Comparison of ENCODE assay signal across 26 mouse cellular contexts in the genomic region with DNA sequence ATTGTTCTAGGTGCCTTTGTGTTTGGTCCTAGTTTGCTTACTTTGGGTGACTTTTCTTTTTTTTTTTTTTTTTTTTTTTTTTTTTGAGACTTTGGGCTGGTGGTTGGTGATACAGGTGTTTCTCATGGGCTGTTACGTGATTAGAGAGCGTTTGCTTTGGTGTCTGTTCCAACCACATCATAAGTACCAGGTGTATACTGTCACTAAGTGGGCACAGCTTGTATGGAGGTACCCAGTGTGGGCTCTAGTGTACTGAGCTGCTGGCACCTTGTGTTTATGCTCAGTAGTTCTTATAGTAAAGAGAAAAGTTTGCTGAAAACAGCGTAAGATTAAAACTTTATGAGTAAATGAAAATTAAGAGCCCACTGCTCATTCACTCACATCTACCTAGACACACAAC. TPM values are rescaled to one million over a fixed set of nuclear protein-coding genes. Genes with fewer than 3 reads are reported as not detected.
DNase-seq lines count a peak whose midpoint lies in the region; TF ChIP-seq lines count a peak whose summit lies in the region.
"Had no signal": no experiment of that assay in that cellular context is flagged by ENCODE, and none has a peak within 500 bp of the region (broad histone marks: within the 10 kb centered on the region; RNA-seq: fewer than 3 reads in every experiment).

No protein-coding gene starts in this region.

- no peaks in the 10 kb centered on the region for H3K27me3 ChIP-seq in thymus, adult 2 months (ENCODE audit: control insufficient read depth, insufficient read depth, low read length)
- H3K27me3 ChIP-seq: embryonic facial prominence, embryonic 13.5 days; embryonic facial prominence, embryonic 15.5 days; forebrain, embryonic 12.5 days; Patski had no signal

- peak overlapping the region; percentile 83 for H3K27ac ChIP-seq in thymus, adult 2 months (ENCODE audit: control insufficient read depth, insufficient read depth, low read length)
- H3K27ac ChIP-seq in ES-E14 (ENCODE audit: insufficient read depth, low read depth, low read length, poor library complexity, severe bottlenecking): no peak overlapping the region
- H3K27ac ChIP-seq: embryonic facial prominence, embryonic 13.5 days; embryonic facial prominence, embryonic 15.5 days; forebrain, embryonic 10.5 days; forebrain, embryonic 12.5 days had no signal

- no peak for DNase-seq in thymus, adult 2 months
- no peak for DNase-seq in thymus, postnatal 10 days (ENCODE audit: low spot score in 2 of 2)
- no peak for DNase-seq in ES-E14 (ENCODE audit: low read depth, low spot score)
- peak; percentile 37 for DNase-seq in thymus, postnatal 14 days
- DNase-seq in layer of hippocampus, postnatal 25 days (ENCODE audit: extremely low spot score in 1 of 2, low spot score in 1 of 2): no peak
- no peak for DNase-seq in kidney, adult 9 months
- DNase-seq: adrenal gland, adult 8-10 months; adrenal gland, postnatal 14 days; adrenal gland, postnatal 36 days; cerebellum, adult 11-12 months; cerebellum, adult 2 months; cerebellum, adult 9-10 months; cerebellum, postnatal 14 days; cerebellum, postnatal 36 days; embryo, embryonic 11 days had no signal

- TF ChIP-seq POLR2A in thymus, adult 2 months (IDR thresholded peaks at IDR 0.05; ENCODE audit: control insufficient read depth, extremely low read depth, insufficient read depth, low read length, poor library complexity): no peak

- peaks cover 5% of the 10 kb centered on the region for H3K4me1 ChIP-seq in thymus, adult 2 months (replicated peaks; ENCODE audit: control insufficient read depth, insufficient read depth, low read length)
- H3K4me1 ChIP-seq in ES-E14 (ENCODE audit: control insufficient read depth in 2 of 2, insufficient read depth in 2 of 2, low read length in 2 of 2, poor library complexity in 1 of 2): no peaks in the 10 kb centered on the region
- H3K4me1 ChIP-seq: embryonic facial prominence, embryonic 13.5 days; embryonic facial prominence, embryonic 15.5 days; forebrain, embryonic 10.5 days; forebrain, embryonic 12.5 days had no signal

- in situ Hi-C loops in ES-E14 (cut with MboI; ENCODE audit: low sequenced_read_pairs in 2 of 2, unreplicated experiment in 2 of 2): no loop called here

- no peak for TF ChIP-seq CTCF in thymus, adult 2 months (IDR thresholded peaks at IDR 0.05; ENCODE audit: borderline replicate concordance, control insufficient read depth, extremely low read depth, insufficient read depth, low read length, poor library complexity)

- H3K36me3 ChIP-seq in thymus, adult 2 months (ENCODE audit: control insufficient read depth, insufficient read depth, low read length): peaks cover 12% of the 10 kb centered on the region
- H3K36me3 ChIP-seq in ES-E14 (ENCODE audit: control insufficient read depth, insufficient read depth, low read length, poor library complexity, severe bottlenecking): peaks cover 17% of the 10 kb centered on the region

- no peak overlapping the region for H3K9ac ChIP-seq in ES-E14 (ENCODE audit: insufficient read depth, low read depth, low read length, poor library complexity, severe bottlenecking)
- H3K9ac ChIP-seq: embryonic facial prominence, embryonic 13.5 days; embryonic facial prominence, embryonic 15.5 days; forebrain, embryonic 12.5 days had no signal

- H3K9me3 ChIP-seq in ES-E14 (ENCODE audit: control insufficient read depth, insufficient read depth, low read depth, low read length): no peaks in the 10 kb centered on the region
- H3K9me3 ChIP-seq: embryonic facial prominence, embryonic 13.5 days; embryonic facial prominence, embryonic 15.5 days; forebrain, embryonic 10.5 days; forebrain, embryonic 12.5 days; G1E had no signal

- WGBS in thymus, adult 2 months: 39% methylated on average over 3 of the region's 3 CpGs

- H3K4me3 ChIP-seq in thymus, adult 2 months (ENCODE audit: control insufficient read depth, insufficient read depth, low read length): no peak overlapping the region
- no peak overlapping the region for H3K4me3 ChIP-seq in ES-E14 (ENCODE audit: insufficient read depth in 1 of 2, low read depth in 1 of 2, low read length in 2 of 2, poor library complexity in 1 of 2, severe bottlenecking in 1 of 2)
- H3K4me3 ChIP-seq: embryonic facial prominence, embryonic 13.5 days; embryonic facial prominence, embryonic 15.5 days; erythroblast, embryonic 14.5 days; forebrain, embryonic 10.5 days; forebrain, embryonic 12.5 days had no signal

TF ChIP-seq in ES-E14, 5 proteins besides CTCF, POLR2A, EP300 and RAD21:
- no peak for TF ChIP-seq HCFC1 (IDR thresholded peaks at IDR 0.05; ENCODE audit: borderline replicate concordance, insufficient read depth, low read length)
- no peak for TF ChIP-seq CHD2 (IDR thresholded peaks at IDR 0.05; ENCODE audit: low read depth, low read length)
- no peak for TF ChIP-seq MAFK (IDR thresholded peaks at IDR 0.05; ENCODE audit: insufficient read depth, low read depth, low read length)
- no peak for TF ChIP-seq ZC3H11A (IDR thresholded peaks at IDR 0.05; ENCODE audit: borderline replicate concordance, low read depth, low read length)
- 0 out of 2 replicates have a peak, but pooled peaks have one; percentile 30 for TF ChIP-seq ZNF384 (IDR thresholded peaks at IDR 0.05; ENCODE audit: low read depth, low read length)

RNA-seq across cellular contexts. Expression of gene Dnajb6, which starts 59.0 kb away (rescaled TPM):
- 64.5 and 78.7 TPM in 2 replicates for polyA plus RNA-seq in thymus, adult 2 months (2012; rRNA removed)
- 163 and 224 TPM in 2 replicates for total RNA-seq in ES-E14 (2012; rRNA removed)
- 100 to 1,000 TPM; 165 to 170 TPM for total RNA-seq in layer of hippocampus, postnatal 25 days (2021)

RNA-seq across cellular contexts. Expression of gene Gm5129, which starts 59.3 kb away (rescaled TPM):
- polyA plus RNA-seq in thymus, adult 2 months (2012; rRNA removed): 1.3 TPM in 1 of 2 replicates, not detected in the other
- total RNA-seq in ES-E14 (2012; rRNA removed): not detected in 2 replicates
- not detected for total RNA-seq in layer of hippocampus, postnatal 25 days (2021)
- total RNA-seq: adrenal gland, postnatal 14 days had no signal
- polyA plus RNA-seq: activated CD4-positive, CD25-positive, alpha-beta regulatory T cell, adult 4 months; embryonic facial prominence, embryonic 11.5 days; embryonic facial prominence, embryonic 13.5 days; embryonic facial prominence, embryonic 15.5 days; erythroblast, embryonic 14.5 days; forebrain, embryonic 10.5 days; forebrain, embryonic 12.5 days; forebrain, embryonic 14.5 days; forebrain, embryonic 16.5 days; Patski had no signal
